Mouse (Mus musculus) embryonic facial prominence, embryonic 15.5 days (tissue): Measurements from ENCODE around the gene Taok3. TPM values are rescaled to one million over a fixed set of nuclear protein-coding genes. Genes with fewer than 3 reads are reported as not detected.

ENCODE experiments used
- ATAC-seq: fragments of 200-750 bp; cut with Nextera tagmentation; 2 replicates; pipeline ENCODE4 v1.8.0; 2017; ENCODE audit warnings: low read depth, moderate TSS enrichment; ENCODE audit not compliant: insufficient number of reproducible peaks, low FRiP score, low TSS enrichment
- H3K27ac ChIP-seq: fragments of 300-500 bp; sonication (generic); replicated peaks from 2 replicates; pipeline ENCODE4 v1.5.1; 2015; ENCODE audit warnings: mild to moderate bottlenecking, inconsistent platforms
- H3K27me3 ChIP-seq: fragments of 300-500 bp; sonication (generic); 2 replicates; pipeline ENCODE4 v1.6.1; 2015; ENCODE audit warnings: inconsistent platforms
- H3K36me3 ChIP-seq: fragments of 300-500 bp; sonication (generic); 2 replicates; pipeline ENCODE4 v1.6.1; 2015; ENCODE audit warnings: mild to moderate bottlenecking, inconsistent platforms
- H3K4me1 ChIP-seq: fragments of 300-500 bp; sonication (generic); 2 replicates; pipeline ENCODE4 v1.6.1; 2015; ENCODE audit warnings: inconsistent platforms
- H3K4me2 ChIP-seq: fragments of 300-500 bp; sonication (generic); replicated peaks from 2 replicates; pipeline ENCODE4 v1.6.1; 2015; ENCODE audit warnings: mild to moderate bottlenecking, inconsistent platforms
- H3K4me3 ChIP-seq: fragments of 300-500 bp; sonication (generic); replicated peaks from 2 replicates; pipeline ENCODE4 v1.5.1; 2015; ENCODE audit warnings: mild to moderate bottlenecking, inconsistent platforms
- H3K9ac ChIP-seq: fragments of 300-500 bp; sonication (generic); 2 replicates; pipeline ENCODE4 v1.6.1; 2015; ENCODE audit warnings: inconsistent platforms
- H3K9me3 ChIP-seq: fragments of 300-500 bp; sonication (generic); replicated peaks from 2 replicates; pipeline ENCODE4 v1.6.1; 2016; ENCODE audit warnings: inconsistent platforms
- WGBS: fragments of 180-500 bp; shearing (Covaris S2); methylation state at CpG from one replicate; pipeline ENCODE4 v1.1.7; 2015; 5-methylcytosine and 5-hydroxymethylcytosine counted together
- polyA plus RNA-seq: library from polyadenylated mRNA; unstranded; fragments of >200 nt; fragmentation: Nextera tagmentation; extraction: Ambion mirVana; gene quantifications from 2 replicates; pipeline ENCODE4 v1.2.1, GENCODE M21; 2015

The Taok3 gene
- polyA plus RNA-seq, 1 experiment from 2014 or later = 22.3 TPM

DNA sequence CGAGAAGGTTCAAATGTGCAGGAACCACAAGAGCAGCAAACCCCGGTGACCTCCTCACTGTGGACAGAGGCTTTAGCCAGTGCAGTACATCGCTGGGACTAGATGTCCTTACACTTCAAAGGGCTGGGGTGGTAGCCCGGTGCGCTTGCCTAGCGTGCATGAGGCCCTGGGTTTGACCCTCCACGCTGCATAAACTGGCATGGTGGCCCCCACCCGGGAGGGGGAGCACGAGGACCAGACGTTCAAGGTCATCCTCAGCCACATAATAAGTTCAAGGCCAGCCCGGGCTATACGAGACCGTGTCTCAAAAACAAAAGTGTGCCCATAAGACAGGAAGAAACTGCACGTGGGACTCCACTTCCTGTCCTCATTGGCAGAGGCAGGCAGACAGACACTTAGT, 148.0 kb downstream of the Taok3 start:
- Histone ChIP-seq H3K36me3 (peaks cover 18% of the 10 kb centered on the region), H3K4me3 (no peak overlapping the region), H3K4me1 (no peaks in the 10 kb centered on the region), H3K9me3 (no peaks in the 10 kb centered on the region), H3K9ac (no peak overlapping the region), H3K27ac (no peak overlapping the region), H3K4me2 (no peak overlapping the region), H3K27me3 (no peaks in the 10 kb centered on the region)
- no peak for ATAC-seq
- WGBS = 72% methylated on average over 14 of the region's 14 CpGs

DNA sequence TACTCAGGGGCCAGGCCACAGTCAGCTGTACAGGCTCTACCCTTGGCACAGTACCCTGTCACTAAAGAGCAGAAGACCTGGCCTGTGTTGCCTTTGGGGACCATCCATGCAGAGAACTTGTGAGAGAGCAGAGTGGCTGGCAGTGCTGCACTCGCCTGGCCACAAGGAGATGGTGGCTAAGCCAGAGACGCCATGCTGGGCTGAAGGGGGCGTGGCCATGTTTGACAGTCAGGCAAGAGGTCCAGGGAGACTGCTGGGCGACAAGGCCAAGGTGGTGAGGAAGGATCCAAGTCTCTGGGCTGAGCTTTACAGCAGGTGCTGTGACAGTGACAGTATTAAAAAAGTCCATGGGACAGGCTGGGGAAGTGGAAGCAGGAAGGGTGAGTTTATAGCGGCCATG, 148.8 kb downstream of the Taok3 start:
- WGBS = 44% methylated on average over 5 of the region's 5 CpGs

GRCm38 (mm10) chr5:117269395-117269794, 149.5 kb downstream of the Taok3 start:
- Histone ChIP-seq H3K4me2 (no peak overlapping the region), H3K4me1 (no peaks in the 10 kb centered on the region), H3K27me3 (no peaks in the 10 kb centered on the region), H3K9me3 (no peaks in the 10 kb centered on the region), H3K36me3 (0 out of 2 replicates have a peak, but pooled peaks cover 6% of the 10 kb centered on the region), H3K4me3 (no peak overlapping the region), H3K27ac (no peak overlapping the region), H3K9ac (no peak overlapping the region)
- WGBS = 90% methylated on average over 12 of the region's 12 CpGs
- ATAC-seq = no peak

More for the DNA sequence above, 148.8 kb downstream of the Taok3 start:
- no peak for ATAC-seq
- no peak overlapping the region for H3K9ac ChIP-seq
- H3K4me2 ChIP-seq = no peak overlapping the region
- H3K36me3 ChIP-seq = peaks cover 10% of the 10 kb centered on the region
- no peak overlapping the region for H3K27ac ChIP-seq
- H3K9me3 ChIP-seq = no peaks in the 10 kb centered on the region
- H3K4me1 ChIP-seq = no peaks in the 10 kb centered on the region
- H3K4me3 ChIP-seq = no peak overlapping the region
- H3K27me3 ChIP-seq = no peaks in the 10 kb centered on the region

- no peak overlapping the region for H3K4me3 ChIP-seq
- no peaks in the 10 kb centered on the region for H3K9me3 ChIP-seq
- no peak for ATAC-seq
- no peak overlapping the region for H3K4me2 ChIP-seq
- no peak overlapping the region for H3K9ac ChIP-seq
- H3K36me3 ChIP-seq = 0 out of 2 replicates have a peak, but pooled peaks cover 2% of the 10 kb centered on the region
- no peak overlapping the region for H3K27ac ChIP-seq
- no peaks in the 10 kb centered on the region for H3K4me1 ChIP-seq
- no peaks in the 10 kb centered on the region for H3K27me3 ChIP-seq
- 91% methylated on average over 14 of the region's 14 CpGs for WGBS
Measured at GRCm38 (mm10) chr5:117271945-117272344, 152.0 kb downstream of the Taok3 start.

GRCm38 (mm10) chr5:117274817-117275216, 154.9 kb downstream of the Taok3 start:
- H3K4me2 ChIP-seq = no peak overlapping the region
- no peak for ATAC-seq
- H3K27ac ChIP-seq = no peak overlapping the region
- no peaks in the 10 kb centered on the region for H3K4me1 ChIP-seq
- 63% methylated on average over 5 of the region's 5 CpGs for WGBS
- H3K9me3 ChIP-seq = no peaks in the 10 kb centered on the region
- H3K9ac ChIP-seq = no peak overlapping the region
- no peaks in the 10 kb centered on the region for H3K27me3 ChIP-seq
- H3K36me3 ChIP-seq = 0 out of 2 replicates have a peak, but pooled peaks cover 2% of the 10 kb centered on the region
- H3K4me3 ChIP-seq = no peak overlapping the region

DNA sequence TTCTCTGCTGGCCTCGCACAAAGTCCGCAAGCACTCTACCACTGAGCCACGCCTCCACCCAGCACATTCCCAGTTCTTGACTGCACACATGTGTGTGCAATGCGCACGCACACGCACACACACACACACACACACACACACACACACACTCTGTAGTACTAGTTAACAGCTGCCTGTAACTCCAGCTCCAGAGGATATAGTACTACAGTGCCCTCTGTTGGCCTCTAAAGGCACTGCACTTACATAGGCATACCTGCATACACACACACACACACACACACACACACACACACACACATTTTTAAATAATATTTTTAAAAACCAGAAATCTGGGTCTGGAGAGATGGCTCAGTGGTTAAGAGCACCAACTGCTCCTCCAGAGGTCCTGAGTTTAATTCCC, 157.9 kb downstream of the Taok3 start:
- Histone ChIP-seq H3K36me3 (peaks cover 20% of the 10 kb centered on the region; the same call in 1 of the 2 replicates), H3K9me3 (no peaks in the 10 kb centered on the region), H3K4me1 (no peaks in the 10 kb centered on the region), H3K27me3 (no peaks in the 10 kb centered on the region), H3K27ac (no peak overlapping the region), H3K4me3 (no peak overlapping the region), H3K9ac (no peak overlapping the region), H3K4me2 (no peak overlapping the region)
- 95% methylated on average over 6 of the region's 6 CpGs for WGBS
- no peak for ATAC-seq

- H3K27ac ChIP-seq = no peak overlapping the region
- H3K4me1 ChIP-seq = no peaks in the 10 kb centered on the region
- WGBS = 74% methylated on average over 15 of the region's 15 CpGs
- no peaks in the 10 kb centered on the region for H3K9me3 ChIP-seq
- no peak overlapping the region for H3K9ac ChIP-seq
- H3K4me2 ChIP-seq = no peak overlapping the region
- H3K4me3 ChIP-seq = no peak overlapping the region
- peaks cover 22% of the 10 kb centered on the region for H3K36me3 ChIP-seq
- peak; percentile 11; the same call in 1 of the 2 replicates for ATAC-seq
- no peaks in the 10 kb centered on the region for H3K27me3 ChIP-seq
Measured at GRCm38 (mm10) chr5:117278809-117279668, 159.1 kb downstream of the Taok3 start.

- H3K4me1 ChIP-seq = peaks cover 5% of the 10 kb centered on the region; the same call in 1 of the 2 replicates
- ATAC-seq = no peak
- 67% methylated on average over 4 of the region's 4 CpGs for WGBS
- H3K4me3 ChIP-seq = no peak overlapping the region
- peaks cover 28% of the 10 kb centered on the region for H3K36me3 ChIP-seq
- H3K9ac ChIP-seq = no peak overlapping the region
- no peaks in the 10 kb centered on the region for H3K27me3 ChIP-seq
- H3K27ac ChIP-seq = no peak overlapping the region
- H3K4me2 ChIP-seq = no peak overlapping the region
- no peaks in the 10 kb centered on the region for H3K9me3 ChIP-seq
Measured at GRCm38 (mm10) chr5:117279669-117280050, 159.7 kb downstream of the Taok3 start.

- 93% methylated on average over 10 of the region's 10 CpGs for WGBS
- peaks cover 22% of the 10 kb centered on the region for H3K4me1 ChIP-seq
Measured at GRCm38 (mm10) chr5:117281536-117281935, 161.6 kb downstream of the Taok3 start.

GRCm38 (mm10) chr5:117282360-117282759, 162.4 kb downstream of the Taok3 start:
- Histone ChIP-seq H3K27me3 (no peaks in the 10 kb centered on the region), H3K9ac (no peak overlapping the region), H3K36me3 (peaks cover 36% of the 10 kb centered on the region), H3K9me3 (no peaks in the 10 kb centered on the region), H3K4me1 (peaks cover 22% of the 10 kb centered on the region), H3K4me2 (no peak overlapping the region), H3K27ac (no peak overlapping the region), H3K4me3 (no peak overlapping the region)
- 89% methylated on average over 8 of the region's 8 CpGs for WGBS
- ATAC-seq = no peak

More at GRCm38 (mm10) chr5:117281536-117281935, 161.6 kb downstream of the Taok3 start:
- Histone ChIP-seq H3K4me3 (no peak overlapping the region), H3K27me3 (no peaks in the 10 kb centered on the region), H3K4me2 (no peak overlapping the region), H3K9ac (no peak overlapping the region), H3K27ac (no peak overlapping the region), H3K9me3 (no peaks in the 10 kb centered on the region), H3K36me3 (peaks cover 36% of the 10 kb centered on the region)
- ATAC-seq = no peak

GRCm38 (mm10) chr5:117284029-117284428, 164.1 kb downstream of the Taok3 start:
- WGBS = 71% methylated on average over 9 of the region's 9 CpGs
- no peak overlapping the region for H3K9ac ChIP-seq
- no peak overlapping the region for H3K27ac ChIP-seq
- H3K4me3 ChIP-seq = no peak overlapping the region
- H3K4me2 ChIP-seq = no peak overlapping the region
- no peaks in the 10 kb centered on the region for H3K27me3 ChIP-seq
- peaks cover 36% of the 10 kb centered on the region for H3K36me3 ChIP-seq
- ATAC-seq = no peak
- no peaks in the 10 kb centered on the region for H3K9me3 ChIP-seq
- H3K4me1 ChIP-seq = peaks cover 30% of the 10 kb centered on the region
